Mouse (Mus musculus) ES-E14 (cell line): ENCODE measurements around the gene Slc22a13.

Experiments
- MAFK ChIP-seq: IDR thresholded peaks from 2 replicates; pipeline ENCODE4 v1.6.1; 2014; ENCODE audit warnings: mild to moderate bottlenecking, low read depth, low read length, inconsistent platforms; ENCODE audit not compliant: insufficient read depth
- ZC3H11A ChIP-seq: IDR thresholded peaks from 2 replicates; pipeline ENCODE4 v1.6.1; 2012; ENCODE audit warnings: low read depth, mild to moderate bottlenecking, inconsistent platforms, low read length, borderline replicate concordance

DNA sequence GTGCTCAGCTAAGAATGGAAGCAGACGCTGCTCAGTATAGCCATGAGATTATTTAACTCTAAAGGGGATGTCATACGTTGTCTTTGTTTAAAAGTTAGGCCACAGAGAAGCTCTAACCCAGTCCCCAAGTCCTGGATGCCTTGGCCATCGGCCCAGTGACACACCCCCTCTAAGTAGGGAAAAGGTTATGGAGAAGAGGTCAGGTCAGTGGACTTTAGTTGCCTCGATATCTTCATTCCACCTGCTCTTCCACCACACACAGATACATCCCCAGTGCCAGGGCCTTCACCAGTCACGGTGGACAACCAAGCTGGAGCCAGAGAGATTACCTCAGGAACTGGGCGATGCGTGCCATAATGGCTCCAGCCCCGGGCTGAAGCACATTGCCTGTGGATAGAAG lies 53.5 kb downstream of the Slc22a13 start:
- no peak for TF ChIP-seq MAFK
- no peak for TF ChIP-seq ZC3H11A
